Mouse (Mus musculus) CH12.LX (cell line): ENCODE results near the gene Slc47a1. TPM values are rescaled to one million over a fixed set of nuclear protein-coding genes. Genes with fewer than 3 reads are reported as not detected.
A peak's percentile ranks its signal among the peaks of the same experiment; 100 is the strongest.

Source experiments
- DNase-seq: peaks from one replicate; pipeline ENCODE4 v3.0.0-alpha.2; 2013; ENCODE audit errors: extremely low read depth
- H3K27ac ChIP-seq: 2 replicates; pipeline ENCODE4 v1.5.1; 2012; ENCODE audit warnings: low read depth, mild to moderate bottlenecking, control low read depth, moderate library complexity; ENCODE audit not compliant: insufficient read depth
- H3K27me3 ChIP-seq: replicated peaks from 2 replicates; pipeline ENCODE3; 2012; ENCODE audit warnings: inconsistent platforms
- H3K36me3 ChIP-seq, 2 experiments: replicated peaks in 1 of 2; 2 replicates each; pipeline versions ENCODE3 to v1.6.1; 2012; ENCODE audit warnings: inconsistent platforms in 1 of 2, low read length in 1 of 2, mild to moderate bottlenecking in 1 of 2, mixed read lengths in 1 of 2, moderate library complexity in 1 of 2; ENCODE audit not compliant: control insufficient read depth in 1 of 2, insufficient read depth in 1 of 2
- H3K4me1 ChIP-seq, 2 experiments: 2 replicates each; pipeline ENCODE4 v1.6.1; 2012; ENCODE audit warnings: inconsistent platforms in 1 of 2, moderate library complexity in 1 of 2; ENCODE audit not compliant: insufficient read depth in 2 of 2, control insufficient read depth in 1 of 2
- H3K4me2 ChIP-seq: 2 replicates; pipeline ENCODE4 v1.6.1; 2012; ENCODE audit warnings: low read depth, mild to moderate bottlenecking, control low read depth; ENCODE audit not compliant: poor library complexity, insufficient read depth, severe bottlenecking
- H3K4me3 ChIP-seq, 3 experiments: fragments of 150-350 bp in 1 of 3; sonication (generic) in 1 of 3; replicated peaks in 1 of 3; 2 replicates each; pipeline versions ENCODE3 to v1.5.1; 2011 to 2012; ENCODE audit warnings: low read depth in 2 of 3, low read length in 2 of 3, mild to moderate bottlenecking in 2 of 3, moderate library complexity in 2 of 3, control low read depth in 1 of 3, improper control_type of control experiment in 1 of 3, inconsistent platforms in 1 of 3, mixed read lengths in 1 of 3; ENCODE audit not compliant: poor library complexity in 1 of 3
- H3K79me2 ChIP-seq: replicated peaks from 2 replicates; pipeline ENCODE4 v1.6.1; 2012; ENCODE audit warnings: mild to moderate bottlenecking, moderate library complexity; ENCODE audit not compliant: control insufficient read depth, poor library complexity, insufficient read depth, severe bottlenecking; ENCODE audit errors: extremely low read depth
- H3K9ac ChIP-seq: 2 replicates; pipeline ENCODE4 v1.6.1; 2012; ENCODE audit warnings: low read depth, mild to moderate bottlenecking, control low read depth, moderate library complexity; ENCODE audit not compliant: insufficient read depth
- H3K9me3 ChIP-seq: replicated peaks from 2 replicates; pipeline ENCODE3; 2012; ENCODE audit warnings: low read length, inconsistent platforms, mixed read lengths
- CHD1 ChIP-seq: IDR thresholded peaks from 2 replicates; pipeline ENCODE4 v1.6.1; 2012; ENCODE audit warnings: low read depth, low read length, improper control_type of control experiment, inconsistent platforms
- CHD2 ChIP-seq: IDR thresholded peaks from 2 replicates; pipeline ENCODE4 v1.6.1; 2011; ENCODE audit warnings: low read length, improper control_type of control experiment
- CTCF ChIP-seq, 2 experiments: IDR thresholded peaks in 1 of 2; conservative IDR thresholded peaks in 1 of 2; 2 replicates each; pipeline ENCODE4 v1.5.1; 2011 to 2012; ENCODE audit warnings: low read depth in 2 of 2, low read length in 2 of 2, improper control_type of control experiment in 1 of 2, inconsistent platforms in 1 of 2, mild to moderate bottlenecking in 1 of 2, moderate library complexity in 1 of 2
- E2F4 ChIP-seq: IDR thresholded peaks from 2 replicates; pipeline ENCODE4 v1.6.1; 2011; ENCODE audit warnings: low read depth, low read length, improper control_type of control experiment; ENCODE audit not compliant: insufficient replicate concordance
- ELF1 ChIP-seq: IDR thresholded peaks from 2 replicates; pipeline ENCODE4 v1.6.1; 2014; ENCODE audit warnings: low read depth, mild to moderate bottlenecking, inconsistent platforms, low read length, improper control_type of control experiment
- EP300 ChIP-seq: IDR thresholded peaks from 2 replicates; pipeline ENCODE4 v1.6.1; 2011; ENCODE audit warnings: low read length, improper control_type of control experiment
- ETS1 ChIP-seq: conservative IDR thresholded peaks from 2 replicates; pipeline ENCODE4 v1.6.1; 2012; ENCODE audit warnings: low read depth, mild to moderate bottlenecking, inconsistent platforms, low read length, improper control_type of control experiment, moderate library complexity
- IRF4 ChIP-seq: IDR thresholded peaks from 2 replicates; pipeline ENCODE4 v1.6.1; 2014; ENCODE audit warnings: low read depth, mild to moderate bottlenecking, inconsistent platforms, low read length, improper control_type of control experiment
- JUN ChIP-seq: IDR thresholded peaks from 2 replicates; pipeline ENCODE4 v1.6.1; 2011; ENCODE audit warnings: low read depth, mild to moderate bottlenecking, low read length, improper control_type of control experiment, moderate library complexity; ENCODE audit not compliant: insufficient read depth
- KAT2A ChIP-seq: IDR thresholded peaks from 2 replicates; pipeline ENCODE4 v1.6.1; 2012; ENCODE audit warnings: low read length, improper control_type of control experiment, inconsistent platforms; ENCODE audit not compliant: insufficient replicate concordance
- MAX ChIP-seq: IDR thresholded peaks from 2 replicates; pipeline ENCODE4 v1.6.1; 2011; ENCODE audit warnings: low read length, improper control_type of control experiment
- MYC ChIP-seq: IDR thresholded peaks from 2 replicates; pipeline ENCODE4 v1.6.1; 2011; ENCODE audit warnings: low read depth, mild to moderate bottlenecking, improper control_type of control experiment, low read length
- NELFE ChIP-seq: IDR thresholded peaks from 2 replicates; pipeline ENCODE4 v1.6.1; 2011; ENCODE audit warnings: low read depth, low read length, improper control_type of control experiment
- NRF1 ChIP-seq: IDR thresholded peaks from 2 replicates; pipeline ENCODE4 v1.6.1; 2014; ENCODE audit warnings: low read depth, mild to moderate bottlenecking, inconsistent platforms, low read length, improper control_type of control experiment, moderate library complexity
- POLR2A ChIP-seq: IDR thresholded peaks from 2 replicates; pipeline ENCODE4 v1.6.1; 2011; ENCODE audit warnings: low read depth, mild to moderate bottlenecking, improper control_type of control experiment, low read length
- RCOR1 ChIP-seq: conservative IDR thresholded peaks from 2 replicates; pipeline ENCODE4 v1.6.1; 2012; ENCODE audit warnings: low read depth, mild to moderate bottlenecking, inconsistent platforms, low read length, improper control_type of control experiment
- TBP ChIP-seq: conservative IDR thresholded peaks from 2 replicates; pipeline ENCODE4 v1.6.1; 2011; ENCODE audit warnings: low read depth, low read length, improper control_type of control experiment
- TCF12 ChIP-seq: IDR thresholded peaks from 2 replicates; pipeline ENCODE4 v1.6.1; 2014; ENCODE audit warnings: low read depth, mild to moderate bottlenecking, inconsistent platforms, low read length, improper control_type of control experiment
- UBTF ChIP-seq: IDR thresholded peaks from 2 replicates; pipeline ENCODE4 v1.6.1; 2012; ENCODE audit warnings: low read depth, mild to moderate bottlenecking, inconsistent platforms, low read length, improper control_type of control experiment, moderate library complexity
- ZC3H11A ChIP-seq: IDR thresholded peaks from 2 replicates; pipeline ENCODE4 v1.6.1; 2012; ENCODE audit warnings: low read depth, mild to moderate bottlenecking, inconsistent platforms, low read length, improper control_type of control experiment
- ZMIZ1 ChIP-seq: IDR thresholded peaks from 2 replicates; pipeline ENCODE4 v1.6.1; 2012; ENCODE audit warnings: low read depth, mild to moderate bottlenecking, inconsistent platforms, low read length, improper control_type of control experiment
- ZNF384 ChIP-seq: IDR thresholded peaks from 2 replicates; pipeline ENCODE4 v1.6.1; 2012; ENCODE audit warnings: low read depth, low read length, improper control_type of control experiment, inconsistent platforms
- dilution Hi-C: fragments of 300-500 bp; cut with MboI; formaldehyde crosslinking; loops from 2 replicates; pipeline ENCODE4 v1.14.3; 2020; ENCODE audit warnings: low sequenced_read_pairs; ENCODE audit not compliant: extremely low pct_unique_long_range_greater_than_20kb, extremely low pct_ligation_motif_present
- in situ Hi-C: fragments of 300-500 bp; cut with MboI; formaldehyde crosslinking; loops from 3 replicates; pipeline ENCODE4 v1.14.3; 2019; ENCODE audit warnings: low sequenced_read_pairs, low pct_ligation_motif_present, low pct_unique_long_range_greater_than_20kb, mixed read lengths
- polyA plus RNA-seq: library from polyadenylated mRNA; unstranded; fragments of >175 nt; gene quantifications from 2 replicates; pipeline ENCODE4 v1.2.1, GENCODE M21; 2012; ENCODE audit warnings: low read depth; ENCODE audit not compliant: insufficient read length
- total RNA-seq, 2 experiments: library from RNA; depleted of rRNA; stranded (reverse); fragments of 300-350 nt in 1 of 2; fragments of >200 nt in 1 of 2; gene quantifications; 2 replicates each; pipeline ENCODE4 v1.2.3; 2012 to 2014

Slc47a1 gene
- total and polyA plus RNA-seq, 3 experiments = 24.3 to 46.4 (median 29.3) TPM

DNA sequence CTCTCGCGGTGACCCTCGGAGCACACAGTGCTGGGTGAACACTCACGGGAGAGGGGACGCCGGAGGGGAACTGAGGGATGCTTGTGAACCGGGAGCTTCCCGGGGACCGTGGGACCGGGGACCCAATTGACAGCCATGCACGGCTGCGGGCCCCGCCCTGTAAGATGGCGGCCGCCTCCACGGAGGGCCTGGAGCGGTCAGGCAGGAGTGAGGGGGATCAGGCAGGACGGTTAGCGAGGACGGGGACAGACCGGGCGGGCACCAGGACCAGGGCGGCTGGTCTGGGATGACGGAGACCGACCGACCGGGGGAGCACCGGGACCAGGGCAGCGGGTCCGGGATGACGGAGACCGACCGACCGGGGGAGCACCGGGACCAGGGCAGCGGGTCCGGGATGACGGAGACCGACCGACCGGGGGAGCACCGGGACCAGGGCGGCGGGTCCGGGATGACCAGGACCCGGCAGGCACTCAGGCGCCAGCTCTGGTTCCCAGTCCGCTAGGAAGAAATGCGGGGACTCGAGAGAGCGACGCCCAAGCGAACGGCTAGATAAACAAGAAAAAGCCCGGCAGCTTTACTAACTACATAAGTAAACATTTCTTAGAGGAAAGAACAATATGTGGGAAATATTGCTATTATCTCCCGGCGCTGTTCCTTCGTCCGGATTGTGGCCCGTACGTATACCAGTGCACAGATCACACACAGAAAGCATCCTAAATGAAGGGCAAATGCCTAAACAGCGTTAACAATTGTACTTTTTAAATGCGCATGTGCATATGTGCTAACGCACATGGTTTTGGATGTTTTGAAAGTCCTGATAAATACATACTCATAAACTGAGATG is 30.3 kb upstream of the Slc47a1 start:
- no peak for TF ChIP-seq CHD2
- no peak for TF ChIP-seq ZC3H11A
- TF ChIP-seq RCOR1 = no peak
- peak; percentile 90 for TF ChIP-seq MYC
- no peak for TF ChIP-seq ZNF384
- no peak; the same call in 1 of the 2 replicates for TF ChIP-seq NELFE
- TF ChIP-seq JUN = no peak
- peak; percentile 95 for TF ChIP-seq MAX
- no peak for TF ChIP-seq TBP
- TF ChIP-seq IRF4 = 0 out of 2 replicates have a peak, but pooled peaks have one; percentile 1
- TF ChIP-seq CTCF (conservative IDR thresholded peaks at IDR 0.05 in 1 of 2, IDR thresholded peaks at IDR 0.05 in 1 of 2; ENCODE audit: low read depth in 2 of 2, low read length in 2 of 2) = no peak
- TF ChIP-seq POLR2A = peak; percentile 78
- TF ChIP-seq ETS1 = no peak
- TF ChIP-seq CHD1 = no peak
- no peak for TF ChIP-seq EP300
- no peak; the same call in 1 of the 2 replicates for TF ChIP-seq ZMIZ1
- TF ChIP-seq TCF12 = no peak
- TF ChIP-seq KAT2A = no peak
- TF ChIP-seq UBTF = peak; percentile 91
- peak; percentile 61 for TF ChIP-seq NRF1
- no peak for TF ChIP-seq ELF1
- TF ChIP-seq E2F4 = no peak
- in situ Hi-C loops (loop anchor here (5.0 kb wide), 1 partner anchor 216 kb away; no protein-coding TSS in a partner anchor), dilution Hi-C loops (no loop called here)
- Histone ChIP-seq H3K9me3 (peaks cover 2% of the 10 kb centered on the region), H3K4me3 (peak overlapping the region; percentile 74 to 83 (median 82)), H3K27me3 (peaks cover 11% of the 10 kb centered on the region), H3K27ac (peak overlapping the region; percentile 77), H3K4me2 (peak overlapping the region; percentile 80), H3K36me3 (no peaks in the 10 kb centered on the region), H3K4me1 (peaks cover 4 to 10% of the 10 kb centered on the region in 2 experiments; a peak in 3 of 4 replicates), H3K79me2 (no peaks in the 10 kb centered on the region), H3K9ac (peak overlapping the region; percentile 28)
- DNase-seq = peak; percentile 45
